Mouse (Mus musculus) myocyte (in vitro differentiated cells): ENCODE results near the gene Ccdc169.

Source experiments
- CEBPB ChIP-seq: IDR thresholded peaks from 2 replicates; pipeline ENCODE4 v1.6.1; 2011; ENCODE audit warnings: mild to moderate bottlenecking, moderate library complexity; ENCODE audit not compliant: poor library complexity, insufficient read depth, severe bottlenecking
- MAX ChIP-seq: IDR thresholded peaks from one replicate; pipeline ENCODE4 v1.6.1; 2011; ENCODE audit warnings: low read depth, mild to moderate bottlenecking, control low read depth
- MYOG ChIP-seq, 3 experiments: IDR thresholded peaks; one replicate each; pipeline ENCODE4 v1.6.1; 2011; ENCODE audit warnings: control low read depth in 2 of 3, low read depth in 2 of 3, mild to moderate bottlenecking in 2 of 3; ENCODE audit not compliant: insufficient read length in 2 of 3, control insufficient read depth in 1 of 3, insufficient read depth in 1 of 3
- POLR2A ChIP-seq: IDR thresholded peaks from one replicate; pipeline ENCODE4 v1.6.1; 2011; ENCODE audit warnings: low read depth, mild to moderate bottlenecking, control low read depth, moderate library complexity; ENCODE audit not compliant: insufficient read length
- POLR2AphosphoS2 ChIP-seq: IDR thresholded peaks from one replicate; pipeline ENCODE4 v1.6.1; 2011; ENCODE audit warnings: low read depth, control low read depth; ENCODE audit not compliant: insufficient read length
- SRF ChIP-seq: IDR thresholded peaks from one replicate; pipeline ENCODE4 v1.6.1; 2011; ENCODE audit warnings: low read depth; ENCODE audit not compliant: control insufficient read depth, insufficient read length
- TCF12 ChIP-seq: IDR thresholded peaks from one replicate; pipeline ENCODE4 v1.6.1; 2011; ENCODE audit warnings: mild to moderate bottlenecking, control low read depth; ENCODE audit not compliant: poor library complexity, insufficient read depth, severe bottlenecking
- USF1 ChIP-seq: IDR thresholded peaks from one replicate; pipeline ENCODE4 v1.6.1; 2011; ENCODE audit warnings: low read depth, mild to moderate bottlenecking, control low read depth, moderate library complexity

GRCm38 (mm10) chr3:55191668-55192067 lies 54.5 kb downstream of the Ccdc169 start:
- TF ChIP-seq POLR2A: no peak
- TF ChIP-seq USF1: no peak
- peak; percentile 84 to 99 (median 98) for TF ChIP-seq MYOG (IDR thresholded peaks at IDR 0.05; ENCODE audit: control insufficient read depth in 1 of 3, insufficient read depth in 1 of 3, insufficient read length in 2 of 3, low read depth in 2 of 3)
- no peak for TF ChIP-seq MAX
- TF ChIP-seq POLR2AphosphoS2: no peak
- TF ChIP-seq TCF12: peak; percentile 100
- peak; percentile 39; the same call in 1 of the 2 replicates for TF ChIP-seq CEBPB
- no peak for TF ChIP-seq SRF
